In genomic region chr15:91597290-91597689, GRCm38 (mm10) we compare ENCODE assay signal across 32 mouse cellular contexts. TPM values are rescaled to one million over a fixed set of nuclear protein-coding genes. Genes with fewer than 3 reads are reported as not detected.
"Had no signal": no experiment of that assay in that cellular context is flagged by ENCODE, and none has a peak within 500 bp of the region (broad histone marks: within the 10 kb centered on the region; RNA-seq: fewer than 3 reads in every experiment).

No protein-coding gene starts in this region.

- H3K4me1 ChIP-seq: limb, embryonic 10.5 days; limb, embryonic 12.5 days; limb, embryonic 15.5 days; liver, embryonic 12.5 days; liver, embryonic 13.5 days; liver, embryonic 15.5 days; lung, embryonic 15.5 days; megakaryocyte, embryonic 14.5 days; midbrain, embryonic 10.5 days; midbrain, embryonic 12.5 days; midbrain, embryonic 13.5 days; midbrain, embryonic 15.5 days; neural tube, embryonic 12.5 days; neural tube, embryonic 13.5 days had no signal

- H3K4me2 ChIP-seq: limb, embryonic 12.5 days; limb, embryonic 13.5 days; limb, embryonic 15.5 days; liver, embryonic 11.5 days; liver, embryonic 12.5 days; liver, embryonic 13.5 days; liver, embryonic 15.5 days; lung, embryonic 14.5 days; lung, embryonic 15.5 days; midbrain, embryonic 11.5 days; midbrain, embryonic 12.5 days; midbrain, embryonic 13.5 days; midbrain, embryonic 15.5 days; neural tube, embryonic 12.5 days; neural tube, embryonic 13.5 days had no signal

- H3K4me3 ChIP-seq: limb, embryonic 10.5 days; limb, embryonic 12.5 days; limb, embryonic 13.5 days; limb, embryonic 15.5 days; liver, embryonic 12.5 days; liver, embryonic 13.5 days; liver, embryonic 15.5 days; lung, embryonic 15.5 days; megakaryocyte, embryonic 14.5 days; midbrain, embryonic 10.5 days; midbrain, embryonic 12.5 days; midbrain, embryonic 13.5 days; midbrain, embryonic 15.5 days; myocyte; neural tube, embryonic 12.5 days; neural tube, embryonic 13.5 days had no signal

- H3K9me3 ChIP-seq: limb, embryonic 10.5 days; limb, embryonic 12.5 days; limb, embryonic 13.5 days; limb, embryonic 15.5 days; liver, embryonic 12.5 days; liver, embryonic 13.5 days; liver, embryonic 15.5 days; lung, embryonic 15.5 days; midbrain, embryonic 10.5 days; midbrain, embryonic 12.5 days; midbrain, embryonic 13.5 days; midbrain, embryonic 15.5 days; neural tube, embryonic 12.5 days; neural tube, embryonic 13.5 days had no signal

- ATAC-seq: liver, embryonic 12.5 days; liver, postnatal 0 days; lung, postnatal 0 days; midbrain, embryonic 13.5 days; midbrain, embryonic 15.5 days; midbrain, embryonic 16.5 days had no signal

- H3K36me3 ChIP-seq: limb, embryonic 10.5 days; limb, embryonic 12.5 days; limb, embryonic 13.5 days; limb, embryonic 15.5 days; liver, embryonic 12.5 days; liver, embryonic 13.5 days; liver, embryonic 15.5 days; lung, embryonic 15.5 days; midbrain, embryonic 10.5 days; midbrain, embryonic 12.5 days; midbrain, embryonic 13.5 days; midbrain, embryonic 15.5 days; neural tube, embryonic 12.5 days; neural tube, embryonic 13.5 days had no signal

- H3K9ac ChIP-seq: limb, embryonic 12.5 days; limb, embryonic 13.5 days; limb, embryonic 15.5 days; liver, embryonic 12.5 days; liver, embryonic 13.5 days; liver, embryonic 14.5 days; liver, embryonic 15.5 days; liver, postnatal 0 days; lung, embryonic 14.5 days; lung, embryonic 15.5 days; midbrain, embryonic 12.5 days; midbrain, embryonic 13.5 days; midbrain, embryonic 15.5 days; neural tube, embryonic 12.5 days; neural tube, embryonic 13.5 days had no signal

- DNase-seq: left cerebral cortex, postnatal 4 days; liver; liver, embryonic 13.5 days; liver, postnatal 0 days; lung, adult 18-20 months; lung, adult 2 months; lung, embryonic 14.5 days; lung, postnatal 10 days; lung, postnatal 14 days; lung, postnatal 36 days; midbrain, embryonic 14.5 days had no signal

- H3K27ac ChIP-seq: limb, embryonic 10.5 days; limb, embryonic 12.5 days; limb, embryonic 13.5 days; limb, embryonic 15.5 days; liver, embryonic 12.5 days; liver, embryonic 13.5 days; liver, embryonic 14.5 days; liver, embryonic 15.5 days; lung, embryonic 15.5 days; macrophage; midbrain, embryonic 10.5 days; midbrain, embryonic 12.5 days; midbrain, embryonic 13.5 days; midbrain, embryonic 15.5 days; neural tube, embryonic 12.5 days; neural tube, embryonic 13.5 days had no signal

- H3K27me3 ChIP-seq: limb, embryonic 12.5 days; limb, embryonic 13.5 days; limb, embryonic 15.5 days; liver, embryonic 12.5 days; liver, embryonic 13.5 days; liver, embryonic 15.5 days; lung, embryonic 15.5 days; megakaryocyte, embryonic 14.5 days; midbrain, embryonic 12.5 days; midbrain, embryonic 13.5 days; midbrain, embryonic 15.5 days; neural tube, embryonic 12.5 days; neural tube, embryonic 13.5 days had no signal

RNA-seq across cellular contexts. Expression of gene Slc2a13, which starts 24.2 kb away (rescaled TPM):
- polyA plus RNA-seq: macrophage had no signal
